Mouse (Mus musculus): ENCODE results near the gene Erv3.

The Erv3 gene

GRCm38 (mm10) chr2:131859721-131860120, at the start of gene Erv3:
Gene Erv3 (minus strand): TSS chr2:131859747.
- in situ Hi-C loops (cut with MboI, MseI), result no loop called here

GRCm38 (mm10) chr2:131908906-131909305, 49.4 kb upstream of the Erv3 start:
- in situ Hi-C loops (cut with MboI, MseI), result no loop called here

- in situ Hi-C loops (cut with MboI, MseI), result no loop called here
Observed at GRCm38 (mm10) chr2:131908351-131908861, 48.9 kb upstream of the Erv3 start.

- in situ Hi-C loops (cut with MboI, MseI), result no loop called here
Observed at GRCm38 (mm10) chr2:131907311-131907710, 47.8 kb upstream of the Erv3 start.

- in situ Hi-C loops (cut with MboI, MseI), result no loop called here
Observed at GRCm38 (mm10) chr2:131906846-131907245, 47.3 kb upstream of the Erv3 start.

GRCm38 (mm10) chr2:131906266-131906665, 46.7 kb upstream of the Erv3 start:
- in situ Hi-C loops (cut with MboI, MseI), result no loop called here

- in situ Hi-C loops (cut with MboI, MseI), result no loop called here
Observed at GRCm38 (mm10) chr2:131905776-131906175, 46.2 kb upstream of the Erv3 start.

- in situ Hi-C loops (cut with MboI, MseI), result no loop called here
Observed at GRCm38 (mm10) chr2:131905025-131905424, 45.5 kb upstream of the Erv3 start.

GRCm38 (mm10) chr2:131902867-131903266, 43.3 kb upstream of the Erv3 start:
- in situ Hi-C loops (cut with MboI, MseI), result loop anchor here (5.0 kb wide), 2 partner anchors 49 to 56 kb away; partner anchors contain the start of gene Prnd

- in situ Hi-C loops (cut with MboI, MseI), result loop anchor here (5.0 kb wide), 2 partner anchors 50 to 55 kb away; partner anchors contain the start of gene Prnd
Observed at GRCm38 (mm10) chr2:131902423-131902822, 42.9 kb upstream of the Erv3 start.

GRCm38 (mm10) chr2:131897336-131898109, 38.0 kb upstream of the Erv3 start:
- in situ Hi-C loops (cut with MboI, MseI), result no loop called here

GRCm38 (mm10) chr2:131896011-131896410, 36.5 kb upstream of the Erv3 start:
- in situ Hi-C loops (cut with MboI, MseI), result no loop called here

- in situ Hi-C loops (cut with MboI, MseI), result no loop called here
Observed at GRCm38 (mm10) chr2:131895106-131895505, 35.6 kb upstream of the Erv3 start.

- in situ Hi-C loops (cut with MboI, MseI), result no loop called here
Observed at GRCm38 (mm10) chr2:131892534-131892933, 33.0 kb upstream of the Erv3 start.

GRCm38 (mm10) chr2:131888233-131888632, 28.7 kb upstream of the Erv3 start:
- in situ Hi-C loops (cut with MboI, MseI), result no loop called here

- in situ Hi-C loops (cut with MboI, MseI), result no loop called here
Observed at GRCm38 (mm10) chr2:131886503-131887160, 27.1 kb upstream of the Erv3 start.

GRCm38 (mm10) chr2:131883136-131883535, 23.6 kb upstream of the Erv3 start:
- in situ Hi-C loops (cut with MboI, MseI), result no loop called here

- in situ Hi-C loops (cut with MboI, MseI), result no loop called here
Observed at GRCm38 (mm10) chr2:131881766-131882165, 22.2 kb upstream of the Erv3 start.

GRCm38 (mm10) chr2:131876551-131877265, 17.2 kb upstream of the Erv3 start:
- in situ Hi-C loops (cut with MboI, MseI), result no loop called here

GRCm38 (mm10) chr2:131873376-131873775, 13.8 kb upstream of the Erv3 start:
- in situ Hi-C loops (cut with MboI, MseI), result no loop called here

- in situ Hi-C loops (cut with MboI, MseI), result no loop called here
Observed at GRCm38 (mm10) chr2:131868983-131869382, 9.4 kb upstream of the Erv3 start.

- in situ Hi-C loops (cut with MboI, MseI), result no loop called here
Observed at GRCm38 (mm10) chr2:131866676-131867075, 7.1 kb upstream of the Erv3 start.

All from T-helper 2 cell (primary cell).